Mouse (Mus musculus): ENCODE results near the gene Tmem132d. TPM values are rescaled to one million over a fixed set of nuclear protein-coding genes. Genes with fewer than 3 reads are reported as not detected.

Gene Tmem132d
- total RNA-seq, 2 experiments from 2014 or later = 17.6 to 18.2 TPM

DNA sequence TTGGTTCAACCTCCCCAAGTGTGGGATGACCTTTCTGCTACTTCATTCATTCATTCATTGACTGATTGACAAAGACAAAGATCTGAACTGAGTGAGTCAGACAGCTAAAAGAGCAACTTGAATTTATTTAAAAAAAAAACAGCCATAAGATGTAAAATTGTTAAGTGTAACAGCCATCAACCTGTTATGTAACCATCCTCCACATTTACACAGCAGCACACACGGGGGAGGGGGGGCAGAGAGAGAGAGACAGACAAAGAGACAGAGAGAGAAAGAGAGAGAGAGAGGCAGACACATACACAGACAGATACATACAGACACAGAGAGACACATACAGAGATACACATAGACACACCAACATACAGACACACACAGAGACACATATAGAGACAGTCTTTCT, 197.3 kb downstream of the Tmem132d start:
- DNase-seq (ENCODE audit: extremely low spot score in 1 of 2, low spot score in 1 of 2) = no peak

DNA sequence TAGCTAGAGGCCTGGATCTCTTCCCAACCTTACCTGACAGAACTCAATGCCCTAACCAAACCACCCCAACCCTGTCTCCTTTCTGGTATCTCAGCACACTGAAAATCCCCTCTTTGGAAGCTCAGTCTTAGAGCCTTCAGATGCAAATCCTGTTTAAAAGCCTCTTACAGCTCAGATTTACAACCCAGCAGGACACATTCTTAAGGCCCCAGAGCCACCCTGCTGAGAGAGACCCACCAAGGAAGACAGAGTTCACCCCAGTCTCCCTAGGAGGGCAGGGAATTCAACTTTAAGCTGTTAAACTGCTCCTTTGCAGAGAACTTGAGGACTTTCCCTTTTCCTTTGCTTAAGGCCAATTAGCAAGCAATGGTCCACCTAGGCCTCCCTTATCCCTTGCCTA, 199.8 kb downstream of the Tmem132d start:
- DNase-seq (ENCODE audit: extremely low spot score in 1 of 2, low spot score in 1 of 2) = no peak

DNA sequence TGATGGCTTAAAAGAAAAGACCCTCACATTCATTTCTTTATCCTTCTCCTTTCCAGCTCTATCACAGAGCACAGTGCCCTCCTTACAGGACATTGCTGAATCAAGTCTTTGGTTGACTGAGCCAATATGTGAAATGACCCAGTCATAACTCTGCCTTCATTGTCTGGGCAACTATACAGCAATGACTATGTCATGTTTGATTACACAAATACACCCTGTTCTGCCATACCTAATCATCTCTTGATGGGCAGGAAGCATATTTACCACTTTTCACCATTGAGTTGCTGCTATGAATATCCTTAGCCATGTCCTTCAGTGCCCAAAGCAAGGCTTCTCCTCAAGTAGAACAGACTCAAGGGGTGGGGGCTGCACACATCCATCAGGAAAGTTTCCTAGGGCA, 214.6 kb downstream of the Tmem132d start:
- DNase-seq (ENCODE audit: extremely low spot score in 1 of 2, low spot score in 1 of 2) = no peak

DNA sequence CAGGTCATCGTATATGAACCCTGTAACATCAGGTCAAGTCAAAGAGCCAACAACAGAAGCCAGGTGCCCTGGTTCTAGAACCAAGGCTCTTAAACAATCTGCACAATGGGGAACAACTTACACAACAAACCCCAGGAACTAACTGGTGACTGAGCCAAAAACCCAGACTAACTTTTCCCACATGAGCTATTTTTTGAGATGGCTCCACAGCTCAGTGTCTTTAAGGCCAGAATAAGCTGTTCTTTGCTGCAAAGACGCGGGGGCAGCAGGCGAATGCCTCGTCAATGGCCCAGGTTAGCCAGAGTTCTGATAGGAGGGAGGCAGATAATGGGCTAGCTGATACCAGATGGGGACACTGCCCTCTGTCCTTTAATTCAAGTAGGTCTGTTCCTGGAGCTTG, 221.8 kb downstream of the Tmem132d start:
- no peak for DNase-seq (ENCODE audit: extremely low spot score in 1 of 2, low spot score in 1 of 2)

- no peak for DNase-seq (ENCODE audit: extremely low spot score in 1 of 2, low spot score in 1 of 2)
These were observed 227.2 kb downstream of the Tmem132d start for GRCm38 (mm10) chr5:128205716-128206115.

GRCm38 (mm10) chr5:128204685-128205320, 228.1 kb downstream of the Tmem132d start:
- peak in 1 of 2 experiments; percentile 14 for DNase-seq (ENCODE audit: extremely low spot score in 1 of 2, low spot score in 1 of 2)

DNA sequence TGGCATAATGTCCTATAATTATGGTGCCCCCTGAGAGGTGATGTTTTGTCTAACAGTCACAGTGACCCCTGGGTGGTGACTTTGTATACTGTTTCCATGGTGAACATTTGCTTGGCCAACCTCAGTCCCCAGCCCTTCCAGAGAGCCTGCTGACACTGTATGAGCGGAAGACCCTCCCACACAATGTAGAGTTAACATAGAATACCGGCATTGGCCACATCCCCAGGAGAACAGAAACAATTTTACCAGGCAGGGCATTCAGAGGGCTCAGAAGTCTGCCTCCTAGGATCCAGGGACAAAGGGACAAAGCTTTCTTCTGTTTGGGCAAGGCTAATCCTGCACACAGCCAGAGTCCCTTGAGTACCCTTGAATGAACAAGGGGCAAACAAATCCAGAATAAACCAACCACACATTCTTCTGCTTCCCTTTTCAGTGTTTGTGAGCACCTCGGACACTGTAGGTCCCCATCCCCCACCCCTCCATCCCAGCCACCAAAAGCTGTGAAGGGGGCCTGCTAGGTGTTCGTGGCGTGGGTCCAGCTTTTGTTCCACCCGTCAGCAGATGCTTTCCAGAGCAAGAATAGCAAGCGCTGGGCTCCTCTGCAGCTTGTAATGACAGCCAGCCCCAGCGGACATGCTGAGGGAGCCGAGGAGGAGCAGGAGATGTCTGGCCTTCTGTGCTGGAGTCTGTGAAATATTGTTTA, 228.8 kb downstream of the Tmem132d start:
- no peak for DNase-seq (ENCODE audit: extremely low spot score in 1 of 2, low spot score in 1 of 2)

GRCm38 (mm10) chr5:128194106-128194505, 238.8 kb downstream of the Tmem132d start:
- no peak for DNase-seq (ENCODE audit: extremely low spot score in 1 of 2, low spot score in 1 of 2)

GRCm38 (mm10) chr5:128192485-128193055, 240.3 kb downstream of the Tmem132d start:
- DNase-seq (ENCODE audit: extremely low spot score in 1 of 2, low spot score in 1 of 2) = no peak

- DNase-seq (ENCODE audit: extremely low spot score in 1 of 2, low spot score in 1 of 2) = no peak
These were observed 241.2 kb downstream of the Tmem132d start for GRCm38 (mm10) chr5:128191710-128192109.

DNA sequence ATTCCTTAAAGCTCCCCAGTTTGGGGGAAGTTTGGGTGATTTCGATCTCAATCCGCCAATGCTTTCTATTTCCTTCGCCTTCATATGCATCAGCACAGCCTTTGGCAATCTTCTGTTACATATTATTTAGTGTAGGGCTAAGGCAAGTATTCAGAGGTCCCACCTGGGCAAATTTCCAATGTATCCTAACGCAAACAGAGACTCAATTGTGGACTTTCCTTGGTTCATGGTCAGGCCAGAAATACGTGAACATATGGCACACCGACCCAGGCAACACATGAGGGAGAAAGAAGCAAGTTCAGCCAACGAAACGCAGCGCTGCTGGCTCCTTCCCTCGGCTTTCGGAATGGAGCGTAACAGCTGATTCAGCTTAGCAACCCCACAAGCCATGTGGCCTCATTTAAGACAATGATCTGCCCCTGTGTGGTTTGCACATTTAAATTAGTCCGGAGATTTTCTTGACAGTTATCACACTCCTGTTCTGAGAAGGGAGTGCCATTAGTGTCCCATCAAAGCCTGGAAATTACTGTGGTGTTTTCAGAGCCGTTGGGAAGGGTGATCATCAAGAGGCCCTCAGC, 242.5 kb downstream of the Tmem132d start:
- no peak for DNase-seq (ENCODE audit: extremely low spot score in 1 of 2, low spot score in 1 of 2)

GRCm38 (mm10) chr5:128176234-128176633, 256.6 kb downstream of the Tmem132d start:
- no peak for DNase-seq (ENCODE audit: extremely low spot score in 1 of 2, low spot score in 1 of 2)

DNA sequence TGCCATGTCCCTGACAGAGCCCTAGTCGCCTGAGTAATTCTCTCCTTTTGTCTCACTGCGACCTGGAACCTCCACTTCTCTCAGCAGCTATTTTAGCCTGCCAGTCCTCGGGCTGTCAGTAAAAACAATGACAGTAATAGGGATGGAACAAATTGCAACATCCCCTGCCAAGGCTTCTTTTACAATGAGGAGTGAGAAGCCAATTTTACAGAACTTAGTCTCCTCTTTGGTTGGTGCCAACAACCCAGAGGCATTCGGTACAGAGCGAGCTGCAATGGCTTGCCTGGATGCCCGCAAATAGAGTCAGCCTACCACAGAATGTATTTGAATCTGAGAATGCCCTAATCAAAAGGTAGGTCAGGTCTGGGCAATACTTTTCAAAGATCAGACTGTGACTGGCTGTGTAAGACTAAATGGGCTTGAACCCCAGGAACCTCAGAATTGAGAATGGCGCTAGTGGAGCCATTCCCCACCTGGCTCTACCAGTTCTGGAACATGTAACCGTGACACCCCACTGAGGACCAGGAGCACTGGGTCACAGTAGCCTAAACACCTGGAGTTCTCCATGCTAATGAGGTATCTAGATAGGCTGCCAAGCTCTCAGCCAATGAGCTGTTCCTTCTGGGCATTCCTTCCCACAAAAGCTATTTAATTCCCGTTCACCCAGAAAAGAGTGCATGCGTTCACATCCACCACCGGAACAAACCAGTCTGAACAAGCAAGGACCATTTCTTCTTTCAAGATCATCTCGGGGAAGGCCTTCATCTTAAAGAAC, 273.8 kb downstream of the Tmem132d start:
- DNase-seq (ENCODE audit: extremely low spot score in 1 of 2, low spot score in 1 of 2) = no peak

DNA sequence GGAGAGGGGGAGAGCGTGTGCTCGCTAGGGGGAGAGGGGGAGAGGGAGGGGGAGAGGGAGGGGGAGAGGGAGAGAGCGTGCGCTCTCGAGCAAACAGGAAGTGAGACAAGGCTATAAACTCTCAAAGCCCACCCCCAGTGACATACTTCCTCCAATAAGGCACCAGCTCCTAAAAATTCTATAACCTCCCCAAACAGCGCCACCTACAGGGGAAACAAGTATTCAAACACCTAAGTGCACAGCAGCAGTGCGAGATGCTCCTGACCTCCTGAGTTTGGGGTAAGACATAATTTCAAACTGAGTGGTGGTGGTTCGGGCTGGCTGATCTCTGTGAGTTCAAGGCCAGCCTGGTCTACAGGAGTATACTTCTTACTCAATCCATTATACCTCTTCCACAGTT, 281.4 kb downstream of the Tmem132d start:
- DNase-seq (ENCODE audit: extremely low spot score in 1 of 2, low spot score in 1 of 2) = no peak

DNA sequence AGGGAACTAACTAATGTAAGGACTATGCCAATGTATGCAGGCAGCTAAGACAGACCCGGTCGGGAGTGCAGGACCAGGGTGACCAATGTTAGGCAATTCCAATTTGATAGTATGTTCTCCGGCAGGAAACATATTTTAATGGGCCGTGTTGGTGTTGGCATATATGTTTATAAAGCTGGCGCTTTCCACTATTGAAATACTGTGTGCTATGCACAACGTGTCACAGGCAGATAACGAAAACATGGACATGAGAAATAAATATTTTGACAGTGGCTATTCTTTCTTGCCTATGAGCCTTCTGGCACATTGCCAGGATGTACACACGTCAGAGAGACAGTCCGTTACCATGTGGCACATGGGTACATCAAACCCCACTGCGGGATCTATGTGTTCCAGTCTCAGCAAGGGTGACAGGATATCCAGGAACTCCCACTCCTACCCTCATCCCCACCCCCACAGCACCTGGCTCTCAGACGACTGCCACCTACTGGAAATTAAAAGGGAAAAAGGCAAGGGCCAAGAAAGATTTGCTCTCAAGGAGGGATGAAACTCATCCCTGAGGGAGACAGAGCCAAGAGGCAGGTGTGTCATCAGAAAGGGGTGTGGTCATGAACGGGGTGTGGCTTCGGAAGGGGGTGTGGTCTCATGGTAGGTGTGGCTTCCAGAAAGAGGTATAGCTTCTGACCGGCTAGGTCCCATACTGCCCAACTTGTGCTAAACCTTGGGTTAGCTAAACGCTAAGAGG, 285.8 kb downstream of the Tmem132d start:
- DNase-seq (ENCODE audit: extremely low spot score in 1 of 2, low spot score in 1 of 2) = no peak

DNA sequence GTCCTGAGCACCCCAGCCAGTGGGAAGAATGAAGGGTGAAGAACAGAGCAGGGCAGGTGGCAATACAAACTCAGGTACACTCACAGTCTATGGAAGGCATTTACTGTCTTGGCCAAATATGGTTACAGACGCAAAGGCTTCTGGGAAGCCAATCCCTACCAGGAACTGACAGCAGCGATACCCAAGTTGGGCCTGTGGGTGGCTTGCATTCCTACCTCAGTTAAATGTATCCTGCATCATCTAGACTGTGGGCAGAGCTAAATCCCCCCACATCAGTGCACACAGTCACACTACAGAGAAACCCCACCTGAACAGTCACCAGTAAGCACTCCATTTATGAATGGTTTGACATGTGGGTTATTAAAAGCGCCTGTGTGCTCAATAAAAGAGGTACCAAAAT, 288.1 kb downstream of the Tmem132d start:
- DNase-seq (ENCODE audit: extremely low spot score in 1 of 2, low spot score in 1 of 2) = no peak

DNA sequence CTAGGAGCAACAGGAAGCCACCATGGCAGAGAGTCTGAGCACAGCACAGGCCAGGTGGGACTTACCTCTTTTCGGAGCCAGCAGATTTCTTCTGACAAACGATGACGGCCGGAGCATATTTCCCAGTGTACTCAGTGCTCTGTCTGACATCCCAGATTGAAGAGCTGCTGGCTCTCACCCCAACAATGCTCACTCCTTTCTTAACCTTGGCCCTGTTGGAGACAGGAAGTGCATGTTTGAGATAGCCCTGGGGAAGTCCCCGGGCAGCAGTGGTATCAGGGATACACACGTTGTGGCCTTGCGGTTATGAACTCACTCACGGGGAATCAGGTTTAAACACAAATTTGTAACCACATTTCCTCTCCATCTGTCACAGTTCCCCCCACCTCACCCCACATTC, 296.1 kb downstream of the Tmem132d start:
- DNase-seq (ENCODE audit: extremely low spot score in 1 of 2, low spot score in 1 of 2) = no peak

- DNase-seq (ENCODE audit: extremely low spot score in 1 of 2, low spot score in 1 of 2) = no peak
These were observed 310.2 kb downstream of the Tmem132d start for GRCm38 (mm10) chr5:128122656-128123055.

DNA sequence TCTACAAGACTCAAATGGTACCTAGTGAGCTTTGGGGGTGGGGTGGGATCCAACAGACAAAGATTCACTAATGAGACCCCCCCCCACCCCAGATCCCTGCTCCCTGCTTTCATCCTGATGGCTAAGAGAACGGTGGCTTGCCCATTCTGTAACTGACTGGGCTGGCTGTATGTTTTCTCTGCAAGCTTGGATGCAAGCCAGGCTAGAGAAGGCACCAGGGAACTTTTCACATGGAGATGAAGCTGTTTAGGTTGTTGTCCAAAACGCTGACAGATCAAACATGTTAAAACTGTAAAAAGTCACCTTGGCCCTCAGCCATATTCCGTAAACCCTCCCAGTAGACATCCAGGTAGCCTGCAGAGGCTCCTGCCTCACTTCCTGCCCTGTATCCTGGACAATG, 313.7 kb downstream of the Tmem132d start:
- DNase-seq (ENCODE audit: extremely low spot score in 1 of 2, low spot score in 1 of 2) = no peak

GRCm38 (mm10) chr5:128113107-128113506, 319.8 kb downstream of the Tmem132d start:
- DNase-seq (ENCODE audit: extremely low spot score in 1 of 2, low spot score in 1 of 2) = no peak

All from layer of hippocampus, postnatal 25 days (tissue).